Mouse (Mus musculus) testis, adult 2 months (tissue): ENCODE results near the gene Crhr1. TPM values are rescaled to one million over a fixed set of nuclear protein-coding genes. Genes with fewer than 3 reads are reported as not detected.

ENCODE experiments used
- H3K27ac ChIP-seq: fragments of 200-500 bp; 2 replicates; pipeline ENCODE4 v1.5.1; 2012; ENCODE audit warnings: low read depth, low read length; ENCODE audit not compliant: control insufficient read depth, insufficient read depth
- H3K27me3 ChIP-seq: fragments of 200-500 bp; 2 replicates; pipeline ENCODE4 v1.6.1; 2012; ENCODE audit warnings: mild to moderate bottlenecking, low read length, moderate library complexity; ENCODE audit not compliant: control insufficient read depth, insufficient read depth
- H3K36me3 ChIP-seq: fragments of 200-500 bp; 2 replicates; pipeline ENCODE4 v1.6.1; 2012; ENCODE audit warnings: mild to moderate bottlenecking, low read length; ENCODE audit not compliant: control insufficient read depth, insufficient read depth
- H3K4me1 ChIP-seq: fragments of 200-500 bp; 2 replicates; pipeline ENCODE4 v1.6.1; 2012; ENCODE audit warnings: low read length; ENCODE audit not compliant: control insufficient read depth, insufficient read depth
- H3K4me3 ChIP-seq: fragments of 200-500 bp; 2 replicates; pipeline ENCODE4 v1.5.1; 2012; ENCODE audit warnings: low read depth, mild to moderate bottlenecking, low read length, moderate library complexity, mixed read lengths; ENCODE audit not compliant: control insufficient read depth
- CTCF ChIP-seq: fragments of 200-500 bp; IDR thresholded peaks from 2 replicates; pipeline ENCODE4 v1.5.1; 2012; ENCODE audit warnings: low read depth, mild to moderate bottlenecking, inconsistent platforms, low read length, moderate library complexity; ENCODE audit not compliant: control insufficient read depth, insufficient read depth, insufficient replicate concordance
- POLR2A ChIP-seq: fragments of 200-500 bp; IDR thresholded peaks from 2 replicates; pipeline ENCODE4 v1.6.1; 2012; ENCODE audit warnings: low read depth, mild to moderate bottlenecking, inconsistent platforms, low read length, moderate library complexity; ENCODE audit not compliant: control insufficient read depth
- polyA plus RNA-seq: library from polyadenylated mRNA; depleted of rRNA; stranded (reverse); fragments of >200 nt; gene quantifications from 2 replicates; pipeline ENCODE4 v1.2.3, GENCODE M21; 2012

The Crhr1 gene
- polyA plus RNA-seq, 1 experiment: 0.42 TPM

DNA sequence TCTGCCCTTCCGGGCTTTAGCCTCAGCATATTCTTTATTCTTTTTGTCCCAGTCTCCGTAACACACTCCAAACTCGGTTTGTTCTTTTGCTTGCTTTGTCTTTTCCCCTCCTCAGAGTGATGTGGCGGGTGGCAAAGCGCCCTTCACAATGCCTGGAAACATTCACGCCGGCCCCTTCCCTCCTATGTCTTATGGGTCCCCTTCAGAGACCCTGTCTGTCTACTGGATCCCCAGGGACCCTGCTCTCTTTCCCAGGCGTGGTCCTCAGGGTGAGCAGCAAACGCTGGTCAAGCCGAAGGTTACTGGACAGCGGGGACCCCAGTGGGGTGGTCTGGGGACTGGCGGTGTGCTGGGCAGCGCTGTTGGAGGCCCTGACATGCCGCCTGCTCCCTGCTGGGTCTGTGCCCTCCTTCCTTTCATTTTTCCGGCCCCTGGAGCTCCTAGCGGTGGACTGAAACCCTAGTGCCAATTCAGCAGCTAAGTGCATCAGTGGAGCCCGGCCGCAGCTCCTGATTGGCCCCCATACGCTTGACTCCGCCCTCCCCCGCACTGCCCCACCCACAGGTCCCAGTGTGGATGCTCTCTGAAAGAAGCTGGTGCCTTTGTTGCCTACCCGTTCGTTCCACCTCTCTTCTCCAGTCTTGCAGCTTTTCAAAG, 25.1 kb downstream of the Crhr1 start:
- Histone ChIP-seq H3K36me3 (no peaks in the 10 kb centered on the region), H3K4me1 (no peaks in the 10 kb centered on the region; the same call in 1 of the 2 replicates), H3K4me3 (peak overlapping the region; percentile 25; the same call in 1 of the 2 replicates), H3K27me3 (no peaks in the 10 kb centered on the region), H3K27ac (no peak overlapping the region)
- TF ChIP-seq POLR2A (no peak), CTCF (no peak)

DNA sequence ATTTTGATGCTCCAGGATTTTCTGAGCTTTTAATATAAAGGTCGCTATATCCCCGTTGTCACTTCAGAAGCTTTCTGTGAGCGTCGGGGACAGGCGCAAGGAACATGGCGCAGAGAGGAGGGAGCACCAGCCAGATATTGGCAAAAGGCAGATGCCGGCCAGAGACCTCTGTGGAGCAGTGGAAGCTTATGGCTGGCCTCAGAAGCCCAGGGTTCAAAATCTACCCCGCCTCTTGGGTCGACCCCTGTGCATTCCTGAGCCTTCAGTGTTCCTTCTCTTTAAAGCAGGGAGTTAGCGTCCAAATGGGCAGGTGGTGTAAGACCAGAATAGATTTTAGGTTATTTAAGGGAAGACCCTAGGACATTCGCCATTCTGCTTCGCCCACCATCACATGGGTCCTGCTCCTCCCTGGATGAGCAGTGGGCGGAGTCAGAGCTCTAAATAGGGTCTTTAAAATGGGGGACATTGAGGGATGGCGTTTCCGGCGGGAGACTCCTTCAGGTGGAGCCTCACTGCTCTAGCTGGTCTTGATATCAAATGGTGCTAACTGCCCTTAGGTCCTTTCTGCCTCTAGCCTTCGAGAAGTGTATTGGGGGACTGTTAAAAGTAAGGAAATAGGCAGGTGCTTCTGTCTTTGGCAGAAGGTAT, 25.7 kb downstream of the Crhr1 start:
- H3K36me3 ChIP-seq: no peaks in the 10 kb centered on the region
- peak overlapping the region; percentile 25 for H3K4me3 ChIP-seq
- H3K27me3 ChIP-seq: no peaks in the 10 kb centered on the region
- no peak overlapping the region for H3K27ac ChIP-seq
- TF ChIP-seq CTCF: no peak
- TF ChIP-seq POLR2A: no peak
- no peaks in the 10 kb centered on the region; the same call in 1 of the 2 replicates for H3K4me1 ChIP-seq

DNA sequence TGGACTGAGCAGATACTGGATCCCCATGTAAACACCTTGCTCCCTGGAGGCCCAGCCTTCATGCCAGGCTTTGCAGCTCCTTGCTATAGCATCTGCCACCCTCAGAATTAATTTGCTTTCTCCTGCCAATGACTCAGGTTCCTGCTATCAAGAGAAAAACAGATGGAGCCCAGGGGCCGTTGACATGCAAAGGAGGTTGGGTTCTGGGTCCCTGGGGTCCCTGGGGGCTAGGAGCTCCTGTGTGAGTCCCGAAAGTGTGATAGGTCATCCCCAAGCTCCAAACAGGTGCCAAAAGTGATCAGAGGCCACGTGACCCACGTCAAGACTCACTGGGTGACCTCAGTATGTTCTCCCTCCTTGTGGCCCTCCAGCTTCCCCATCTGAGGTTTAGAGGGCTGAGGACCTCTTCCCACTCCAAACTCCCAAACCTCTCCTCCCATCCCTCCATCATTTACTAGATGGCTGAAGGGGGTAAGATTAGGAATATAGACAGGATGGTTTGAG, 27.2 kb downstream of the Crhr1 start:
- Histone ChIP-seq H3K4me3 (no peak overlapping the region), H3K36me3 (no peaks in the 10 kb centered on the region), H3K4me1 (no peaks in the 10 kb centered on the region; the same call in 1 of the 2 replicates), H3K27ac (no peak overlapping the region), H3K27me3 (no peaks in the 10 kb centered on the region)
- TF ChIP-seq POLR2A (no peak), CTCF (no peak)

GRCm38 (mm10) chr11:104161153-104161552, 28.5 kb downstream of the Crhr1 start:
- no peak overlapping the region for H3K27ac ChIP-seq
- TF ChIP-seq POLR2A: no peak
- no peak for TF ChIP-seq CTCF
- no peaks in the 10 kb centered on the region for H3K27me3 ChIP-seq
- H3K36me3 ChIP-seq: no peaks in the 10 kb centered on the region
- H3K4me1 ChIP-seq: no peaks in the 10 kb centered on the region; the same call in 1 of the 2 replicates
- H3K4me3 ChIP-seq: no peak overlapping the region

GRCm38 (mm10) chr11:104164257-104164656, 31.6 kb downstream of the Crhr1 start:
- H3K36me3 ChIP-seq: no peaks in the 10 kb centered on the region
- no peaks in the 10 kb centered on the region for H3K4me1 ChIP-seq
- no peaks in the 10 kb centered on the region for H3K27me3 ChIP-seq
- TF ChIP-seq CTCF (no peak), POLR2A (no peak)
- no peak overlapping the region for H3K4me3 ChIP-seq
- no peak overlapping the region for H3K27ac ChIP-seq

- Histone ChIP-seq H3K36me3 (no peaks in the 10 kb centered on the region), H3K4me3 (no peak overlapping the region), H3K27ac (no peak overlapping the region), H3K27me3 (no peaks in the 10 kb centered on the region), H3K4me1 (peaks cover 8% of the 10 kb centered on the region)
- no peak for TF ChIP-seq POLR2A
- TF ChIP-seq CTCF: peak; percentile 93
Observed at GRCm38 (mm10) chr11:104171281-104171781, 38.7 kb downstream of the Crhr1 start.

DNA sequence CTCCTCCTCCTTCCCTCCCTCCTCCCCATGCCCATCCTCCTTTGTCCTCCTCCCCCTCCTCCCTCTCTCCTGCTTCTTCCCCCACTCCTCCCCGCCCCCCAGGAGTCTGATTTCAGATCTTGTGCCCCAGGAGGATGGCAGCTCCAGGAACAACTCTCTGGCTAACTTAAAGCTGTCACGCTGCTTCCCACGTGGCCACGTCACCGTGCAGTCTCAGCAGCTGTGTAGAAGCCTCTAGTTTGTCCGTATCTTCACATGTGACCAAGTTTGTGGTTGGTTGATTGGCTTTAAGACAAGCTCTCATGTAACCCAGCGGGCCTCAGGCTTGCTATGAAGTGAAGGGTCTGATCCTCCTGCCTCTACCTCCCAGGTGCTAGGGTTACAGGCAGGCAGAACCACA, 46.2 kb downstream of the Crhr1 start:
- H3K27me3 ChIP-seq: no peaks in the 10 kb centered on the region
- no peak overlapping the region for H3K4me3 ChIP-seq
- no peaks in the 10 kb centered on the region for H3K4me1 ChIP-seq
- TF ChIP-seq POLR2A (no peak), CTCF (no peak)
- no peak overlapping the region for H3K27ac ChIP-seq
- H3K36me3 ChIP-seq: no peaks in the 10 kb centered on the region
